Mouse (Mus musculus): ENCODE results near the gene Tbata.
A peak's percentile ranks its signal among the peaks of the same experiment; 100 is the strongest.

Tbata gene

DNA sequence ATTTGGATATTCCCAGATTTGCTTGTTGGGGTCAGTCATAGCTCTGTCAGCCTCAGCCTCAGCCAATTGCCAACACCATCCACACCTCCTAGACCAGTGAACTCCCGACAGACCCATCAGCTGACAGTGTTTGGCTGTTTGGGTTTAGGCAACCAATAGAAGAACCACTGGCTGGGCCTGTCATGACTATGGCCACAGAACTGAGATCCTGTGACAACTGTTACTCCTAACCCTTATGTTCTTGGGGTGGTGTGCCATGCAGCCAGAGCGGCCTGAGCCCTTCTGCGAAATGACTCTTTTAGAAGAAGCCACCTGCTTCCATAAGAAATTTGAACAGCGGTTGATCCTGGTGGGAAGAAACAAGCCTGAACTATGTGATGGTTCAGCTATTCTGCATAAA is 39.4 kb downstream of the Tbata start:
- no peak for ATAC-seq (ENCODE audit: low TSS enrichment)

DNA sequence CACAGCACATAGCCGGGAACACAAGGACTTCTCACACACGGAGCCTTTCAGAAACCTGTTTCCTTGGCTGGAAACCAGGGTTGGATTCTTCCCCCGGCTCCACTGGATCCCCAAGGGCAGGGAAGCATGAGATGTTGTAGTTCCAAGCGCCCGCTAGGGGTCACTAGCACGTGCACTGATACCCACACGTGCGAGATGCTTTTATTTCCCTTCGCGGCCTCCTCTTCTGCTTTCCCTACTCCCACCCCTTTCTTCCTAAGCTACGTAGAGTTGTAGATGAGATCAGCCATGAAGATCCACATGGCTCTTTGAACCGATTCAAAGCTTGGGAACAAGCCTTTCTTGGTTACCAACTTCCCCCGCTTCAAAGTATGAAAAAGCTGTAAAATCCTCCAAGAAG is 40.0 kb downstream of the Tbata start:
- ATAC-seq (ENCODE audit: low TSS enrichment), result peak; percentile 89

DNA sequence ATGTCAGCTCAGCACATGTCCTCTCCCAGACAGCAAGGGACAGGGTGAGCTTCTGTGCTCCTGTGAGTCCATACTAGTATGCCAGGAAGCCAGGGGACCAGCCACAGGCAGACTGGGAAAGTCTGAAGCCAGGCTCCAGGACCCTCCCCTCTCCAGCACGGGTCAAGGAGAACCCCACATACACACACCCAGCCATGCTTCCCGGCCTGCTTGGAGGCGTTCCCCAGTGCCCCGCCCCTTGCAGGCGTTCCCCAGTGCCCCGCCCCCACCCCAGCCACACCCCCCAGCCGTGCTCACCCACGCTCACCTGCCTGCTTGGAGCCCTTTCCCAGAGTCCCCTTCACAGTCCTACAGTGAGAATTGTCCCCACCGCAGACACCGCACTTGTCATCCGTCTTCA is 41.1 kb downstream of the Tbata start:
- no peak for ATAC-seq (ENCODE audit: low TSS enrichment)

DNA sequence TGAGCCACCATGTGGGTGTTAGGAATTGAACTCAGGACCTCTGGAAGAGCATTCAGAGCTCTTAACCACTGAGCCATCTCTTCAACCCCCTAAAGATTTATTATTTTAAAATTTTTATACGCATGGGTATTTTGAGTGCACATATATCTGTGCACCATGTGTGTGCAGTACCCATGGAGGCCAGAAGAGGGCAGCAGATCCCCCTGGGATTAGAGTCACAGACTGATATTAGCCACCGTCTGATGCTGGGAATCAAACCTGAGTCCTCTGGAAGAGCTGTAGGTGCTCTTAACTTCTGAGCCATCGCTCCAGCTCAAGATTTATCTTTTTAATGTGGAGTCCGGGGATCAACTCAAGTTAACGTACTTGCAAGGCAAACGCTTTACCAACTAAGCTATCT is 43.9 kb downstream of the Tbata start:
- ATAC-seq (ENCODE audit: low TSS enrichment), result no peak

DNA sequence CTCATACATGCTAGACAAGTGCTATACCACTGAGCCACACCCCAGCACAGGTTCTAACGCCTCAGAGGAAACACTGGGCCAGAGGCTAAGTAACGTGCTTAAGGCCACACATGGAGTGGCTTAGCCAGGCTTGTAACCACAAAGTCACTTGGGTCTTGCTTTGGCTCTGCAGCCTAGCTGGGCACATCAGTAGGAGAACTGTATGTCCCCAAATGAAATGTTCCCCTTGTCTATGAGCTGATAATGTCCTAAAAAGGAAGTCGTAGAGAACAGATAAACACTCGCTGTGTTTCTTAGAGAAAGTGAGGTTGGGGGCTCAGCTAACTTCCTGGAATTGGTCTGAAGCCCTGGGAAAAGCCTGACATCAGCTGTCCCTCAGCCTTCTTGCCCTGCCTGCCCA is 44.4 kb downstream of the Tbata start:
- no peak for ATAC-seq (ENCODE audit: low TSS enrichment)

DNA sequence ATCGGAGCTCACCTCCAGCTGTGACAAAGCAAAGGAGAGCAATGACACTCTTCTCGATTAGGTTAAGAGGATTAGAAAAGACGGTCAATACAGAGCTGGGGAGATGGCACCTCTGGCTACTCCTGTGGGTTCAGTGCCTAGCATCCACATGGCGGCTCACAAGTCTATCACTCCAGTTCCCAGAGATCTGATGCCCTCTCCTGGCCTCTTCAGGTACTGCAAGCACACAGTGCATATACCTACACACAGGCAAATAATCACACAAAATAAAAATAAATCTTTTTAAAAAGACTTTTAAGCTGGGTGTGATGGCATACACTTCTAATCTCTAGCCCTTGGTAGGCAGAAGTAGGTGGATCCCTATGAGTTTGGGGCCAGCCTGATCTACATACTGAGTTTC is 47.6 kb downstream of the Tbata start:
- ATAC-seq (ENCODE audit: low TSS enrichment), result no peak

DNA sequence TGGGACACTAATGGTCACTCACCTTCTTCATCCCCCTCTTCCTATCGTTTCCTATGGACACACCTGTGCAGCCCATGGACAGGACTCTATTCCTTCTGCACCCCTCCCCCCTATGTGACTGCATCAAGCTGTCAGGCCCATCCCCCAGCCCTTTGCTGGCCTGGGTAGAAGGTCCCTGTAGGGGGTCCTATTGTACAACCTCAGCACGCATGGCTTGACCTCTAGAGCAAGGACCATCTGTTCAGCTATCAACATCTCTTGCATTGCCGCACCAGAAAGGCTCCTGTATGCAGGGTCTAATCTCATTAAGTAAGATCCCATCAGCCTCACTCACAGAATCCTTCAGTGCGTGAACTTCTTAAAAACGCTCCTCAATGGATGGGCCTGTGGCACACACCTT is 53.9 kb downstream of the Tbata start:
- ATAC-seq (ENCODE audit: low TSS enrichment), result no peak

DNA sequence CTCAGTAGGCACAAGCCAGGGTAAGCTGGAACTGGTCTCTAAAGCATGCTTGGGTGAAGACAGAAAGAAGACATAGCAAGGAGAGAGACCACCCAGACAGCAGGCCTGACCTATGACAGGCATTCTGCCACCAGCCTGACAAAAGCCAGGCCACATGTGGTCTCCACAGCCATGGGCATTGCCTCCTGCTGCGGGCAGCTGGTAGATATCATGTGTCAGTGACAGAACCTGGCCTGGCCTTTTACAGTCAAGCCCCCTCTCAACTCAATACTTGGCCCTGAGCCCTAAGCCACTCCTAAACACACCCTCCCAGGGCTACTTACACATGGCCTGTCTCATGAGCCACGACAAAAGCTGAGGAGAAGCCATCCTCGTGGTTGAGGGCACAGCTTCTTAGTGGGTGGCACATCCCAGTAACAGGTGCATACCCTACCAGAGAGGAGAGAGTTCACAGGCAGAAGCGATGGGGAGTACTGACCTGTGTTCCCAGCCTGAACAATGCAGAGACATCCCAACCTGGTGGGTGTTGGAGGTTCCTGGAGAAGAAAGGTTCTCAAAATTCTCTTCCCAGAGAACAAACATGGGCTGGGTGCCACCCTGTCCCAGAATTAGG is 55.1 kb downstream of the Tbata start:
- no peak for ATAC-seq (ENCODE audit: low TSS enrichment)

DNA sequence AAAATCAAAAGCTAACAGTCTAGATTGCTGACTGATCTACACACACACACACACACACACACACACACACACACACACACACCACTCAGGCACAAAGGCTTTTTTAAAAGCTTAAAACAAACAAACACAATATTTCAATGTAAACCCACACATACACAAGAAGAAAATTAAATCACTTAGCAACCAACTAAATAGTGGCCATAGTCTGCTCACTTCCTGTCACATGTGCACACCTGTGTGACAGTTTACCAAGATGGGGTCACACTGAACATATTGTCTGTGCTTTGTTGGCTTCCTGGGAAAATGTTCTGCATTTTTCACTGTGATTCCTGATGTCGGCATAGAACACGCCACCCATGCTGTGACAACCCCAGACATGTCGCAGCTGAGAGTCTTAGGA is 60.0 kb downstream of the Tbata start:
- no peak for ATAC-seq (ENCODE audit: low TSS enrichment)

DNA sequence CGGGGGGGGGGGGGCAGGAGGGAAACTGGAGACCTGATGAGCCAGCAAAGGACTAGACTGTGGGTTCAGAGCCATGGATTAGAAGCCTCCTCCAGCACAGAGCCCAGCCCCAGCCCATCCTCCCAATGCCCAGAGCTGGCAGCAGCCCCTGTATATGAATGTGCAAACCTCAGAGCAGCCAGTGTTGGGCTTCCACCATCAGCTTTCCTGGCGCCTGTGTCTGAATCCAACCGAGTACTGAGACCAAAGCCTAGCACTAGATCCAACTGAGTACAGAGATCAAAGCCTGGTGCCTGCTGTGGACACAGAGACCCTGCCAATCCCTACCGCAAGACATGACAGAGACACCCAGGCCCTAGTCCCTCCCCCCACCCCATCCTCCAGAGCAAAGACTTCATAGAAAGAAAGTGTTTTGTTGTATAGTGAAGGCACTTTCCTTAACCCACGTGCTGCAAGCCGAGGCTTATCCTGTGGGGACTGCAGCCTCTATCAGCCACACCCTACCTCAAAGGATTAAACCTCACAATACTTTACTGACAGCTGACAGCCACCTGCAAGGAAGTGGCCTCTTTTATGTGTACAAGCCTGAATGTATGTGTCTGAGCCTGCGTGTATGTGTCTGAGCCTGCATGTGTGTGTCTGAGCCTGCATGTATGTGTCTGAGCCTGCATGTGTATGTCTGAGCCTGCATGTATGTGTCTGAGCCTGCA is 61.3 kb downstream of the Tbata start:
- no peak for ATAC-seq (ENCODE audit: low TSS enrichment)

DNA sequence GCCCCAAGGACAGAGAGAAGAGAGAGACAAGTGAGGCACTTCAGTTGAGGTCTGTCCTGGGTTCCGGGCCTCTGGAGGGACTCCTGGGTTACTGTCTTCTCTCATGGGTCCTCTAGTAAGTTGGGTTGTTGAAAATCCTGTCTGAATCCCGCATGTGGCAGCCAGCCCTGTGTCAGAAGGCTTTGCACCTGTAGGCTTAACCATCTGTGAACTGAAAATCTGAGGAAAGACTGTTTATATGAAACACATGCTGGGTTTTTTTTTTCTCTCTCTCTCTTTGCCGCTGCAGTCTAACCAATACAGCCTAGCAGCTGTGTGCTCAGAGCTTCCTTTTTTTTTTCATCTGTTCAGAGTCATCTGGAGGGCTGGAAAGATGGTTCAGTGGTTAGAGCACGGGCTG is 62.6 kb downstream of the Tbata start:
- ATAC-seq (ENCODE audit: low TSS enrichment), result no peak

DNA sequence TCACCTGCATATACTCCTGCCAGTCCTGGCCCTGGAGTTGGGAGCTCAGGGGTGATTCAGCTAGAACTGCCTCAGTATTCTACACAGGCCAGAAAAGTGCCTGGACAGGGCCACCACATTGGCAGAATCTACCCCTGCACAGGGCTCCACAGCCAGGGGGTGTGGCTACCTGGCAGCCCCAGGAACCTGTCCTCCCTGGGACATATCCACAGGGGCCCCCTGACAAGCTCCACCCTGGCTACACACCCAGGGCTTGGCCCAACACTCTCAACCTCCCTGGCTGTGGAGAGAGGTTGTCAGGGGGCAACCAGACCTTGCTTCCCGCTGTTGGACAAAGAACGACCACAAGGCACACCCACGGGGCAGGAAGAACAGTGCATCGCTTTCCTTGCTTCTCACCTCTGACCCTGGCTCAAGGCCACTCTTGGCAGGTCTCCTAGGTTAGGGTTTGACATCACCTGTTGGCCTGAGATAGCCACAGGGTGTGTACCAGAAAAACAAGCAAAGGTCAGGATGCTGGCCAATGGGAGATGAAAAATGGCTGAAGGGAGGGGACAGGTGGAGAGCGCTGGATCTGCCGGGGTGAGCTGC is 64.0 kb downstream of the Tbata start:
- ATAC-seq (ENCODE audit: low TSS enrichment), result no peak

DNA sequence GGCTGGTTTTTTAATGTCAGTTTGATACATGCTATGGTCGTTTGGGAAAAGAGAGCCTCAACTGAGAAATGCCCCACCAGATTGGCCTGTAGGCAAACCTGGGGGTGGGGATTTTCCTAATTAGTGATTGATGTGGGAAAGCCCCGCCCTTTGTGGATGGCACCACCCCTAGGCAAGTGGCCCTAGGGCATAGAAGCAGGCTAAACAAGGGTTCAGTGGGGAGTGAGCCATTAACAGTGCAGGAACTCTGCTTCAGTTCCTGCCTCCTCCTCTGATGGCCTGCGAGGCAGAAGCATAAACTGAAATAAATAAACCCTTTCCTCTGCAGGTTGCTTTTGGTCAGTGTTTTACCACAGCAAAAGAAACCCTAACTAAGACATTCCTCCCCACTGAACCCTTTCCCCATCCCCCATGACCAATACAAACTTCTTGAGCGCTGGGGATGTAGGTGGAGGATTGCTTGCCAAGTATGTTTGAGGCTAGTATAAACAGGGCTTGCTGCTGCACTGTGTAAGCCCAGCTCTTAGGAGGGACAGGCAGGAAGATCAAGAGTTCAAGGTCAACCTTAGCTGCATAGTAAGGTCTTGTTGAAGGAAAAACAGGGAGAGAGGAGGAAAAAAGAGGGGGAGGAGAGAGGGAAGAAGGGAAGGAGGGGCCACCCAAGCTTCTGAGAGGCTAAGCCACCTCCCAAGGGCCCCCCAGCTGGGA is 65.1 kb downstream of the Tbata start:
- ATAC-seq (ENCODE audit: low TSS enrichment), result no peak

DNA sequence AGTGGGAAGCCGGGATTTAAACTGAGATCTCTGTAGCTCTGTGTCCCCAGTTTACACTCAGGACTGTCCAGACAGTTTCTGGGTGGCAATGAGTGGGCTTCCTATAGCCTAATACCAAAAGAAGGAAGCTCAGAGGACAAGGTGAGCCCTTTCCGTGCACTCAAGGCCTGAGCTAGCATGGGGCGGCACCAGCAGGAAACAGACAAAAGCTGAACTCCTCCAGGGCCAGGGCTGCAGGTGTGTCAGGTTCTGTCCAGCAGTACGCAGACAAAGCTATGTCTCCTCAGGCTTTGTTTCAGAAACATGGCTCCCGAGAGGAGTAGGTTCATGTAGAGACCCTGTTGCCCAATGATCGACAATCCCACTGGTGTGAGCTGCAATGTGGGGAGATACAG is 65.6 kb downstream of the Tbata start:
- no peak for ATAC-seq (ENCODE audit: low TSS enrichment)

Measured in frontal cortex, adult (tissue).